Mouse (Mus musculus): ENCODE measurements at regions not wholly inside any gene's neighbourhood (a gene's known extent, or its start where the extent isn't known, plus 50 kb on each side); places are given as distances from the start of the nearest gene placed in this dataset.

GRCm38 (mm10) chr5:39094875-39095274 is 218.3 kb upstream of the Clnk start:
- H3K36me3 ChIP-seq (ENCODE audit: control insufficient read depth, insufficient read depth, low read length): no peaks in the 10 kb centered on the region
- H3K9ac ChIP-seq (ENCODE audit: low read depth, low read length): no peak overlapping the region
- H3K27me3 ChIP-seq (ENCODE audit: control insufficient read depth, insufficient read depth, low read length): no peaks in the 10 kb centered on the region
- H3K4me2 ChIP-seq: no peak overlapping the region
- no peak for ATAC-seq (replicated peaks; ENCODE audit: insufficient number of reproducible peaks, low FRiP score, low TSS enrichment)
- WGBS (ENCODE audit: insufficient replicate concordance): 73% methylated on average over 3 of the region's 3 CpGs
- no peaks in the 10 kb centered on the region for H3K4me1 ChIP-seq (ENCODE audit: control insufficient read depth, insufficient read depth, low read length)
- no peak overlapping the region for H3K27ac ChIP-seq (ENCODE audit: low read depth, low read length)
- H3K4me3 ChIP-seq (ENCODE audit: low read depth, low read length): no peak overlapping the region
- no peaks in the 10 kb centered on the region for H3K9me3 ChIP-seq (replicated peaks; ENCODE audit: control insufficient read depth, low read length)

- no peak for ATAC-seq (replicated peaks; ENCODE audit: insufficient number of reproducible peaks, low FRiP score, low TSS enrichment)
- Histone ChIP-seq H3K9ac (ENCODE audit: low read depth, low read length) (no peak overlapping the region), H3K4me3 (ENCODE audit: low read depth, low read length) (no peak overlapping the region), H3K4me2 (no peak overlapping the region), H3K4me1 (ENCODE audit: control insufficient read depth, insufficient read depth, low read length) (no peaks in the 10 kb centered on the region), H3K27ac (ENCODE audit: low read depth, low read length) (no peak overlapping the region), H3K9me3 (replicated peaks; ENCODE audit: control insufficient read depth, low read length) (no peaks in the 10 kb centered on the region), H3K27me3 (ENCODE audit: control insufficient read depth, insufficient read depth, low read length) (no peaks in the 10 kb centered on the region), H3K36me3 (ENCODE audit: control insufficient read depth, insufficient read depth, low read length) (no peaks in the 10 kb centered on the region)
- WGBS (ENCODE audit: insufficient replicate concordance): 55% methylated on average over 11 of the region's 11 CpGs
These were observed 200.1 kb upstream of the Clnk start for GRCm38 (mm10) chr5:39076555-39077178.

- H3K4me2 ChIP-seq: no peak overlapping the region
- no peaks in the 10 kb centered on the region for H3K36me3 ChIP-seq (ENCODE audit: control insufficient read depth, insufficient read depth, low read length)
- H3K27me3 ChIP-seq (ENCODE audit: control insufficient read depth, insufficient read depth, low read length): no peaks in the 10 kb centered on the region
- no peaks in the 10 kb centered on the region for H3K4me1 ChIP-seq (ENCODE audit: control insufficient read depth, insufficient read depth, low read length)
- no peak overlapping the region for H3K9ac ChIP-seq (ENCODE audit: low read depth, low read length)
- H3K9me3 ChIP-seq (replicated peaks; ENCODE audit: control insufficient read depth, low read length): no peaks in the 10 kb centered on the region
- 67% methylated on average over 3 of the region's 3 CpGs for WGBS (ENCODE audit: insufficient replicate concordance)
- no peak overlapping the region for H3K27ac ChIP-seq (ENCODE audit: low read depth, low read length)
- no peak overlapping the region for H3K4me3 ChIP-seq (ENCODE audit: low read depth, low read length)
- no peak for ATAC-seq (replicated peaks; ENCODE audit: insufficient number of reproducible peaks, low FRiP score, low TSS enrichment)
These were observed 193.1 kb upstream of the Clnk start for GRCm38 (mm10) chr5:39069683-39070082.

- no peak overlapping the region for H3K4me2 ChIP-seq
- no peaks in the 10 kb centered on the region for H3K9me3 ChIP-seq (replicated peaks; ENCODE audit: control insufficient read depth, low read length)
- no peak overlapping the region for H3K9ac ChIP-seq (ENCODE audit: low read depth, low read length)
- H3K4me1 ChIP-seq (ENCODE audit: control insufficient read depth, insufficient read depth, low read length): no peaks in the 10 kb centered on the region
- H3K4me3 ChIP-seq (ENCODE audit: low read depth, low read length): no peak overlapping the region
- WGBS (ENCODE audit: insufficient replicate concordance): 62% methylated on average over 3 of the region's 3 CpGs
- no peak for ATAC-seq (replicated peaks; ENCODE audit: insufficient number of reproducible peaks, low FRiP score, low TSS enrichment)
- H3K27me3 ChIP-seq (ENCODE audit: control insufficient read depth, insufficient read depth, low read length): no peaks in the 10 kb centered on the region
- no peak overlapping the region for H3K27ac ChIP-seq (ENCODE audit: low read depth, low read length)
- no peaks in the 10 kb centered on the region for H3K36me3 ChIP-seq (ENCODE audit: control insufficient read depth, insufficient read depth, low read length)
These were observed 186.4 kb upstream of the Clnk start for GRCm38 (mm10) chr5:39063061-39063460.

- H3K4me1 ChIP-seq (ENCODE audit: control insufficient read depth, insufficient read depth, low read length): no peaks in the 10 kb centered on the region
- no peaks in the 10 kb centered on the region for H3K27me3 ChIP-seq (ENCODE audit: control insufficient read depth, insufficient read depth, low read length)
- no peaks in the 10 kb centered on the region for H3K36me3 ChIP-seq (ENCODE audit: control insufficient read depth, insufficient read depth, low read length)
- no peak overlapping the region for H3K9ac ChIP-seq (ENCODE audit: low read depth, low read length)
- no peak overlapping the region for H3K4me3 ChIP-seq (ENCODE audit: low read depth, low read length)
- WGBS (ENCODE audit: insufficient replicate concordance): 76% methylated on average over 8 of the region's 8 CpGs
- no peaks in the 10 kb centered on the region for H3K9me3 ChIP-seq (replicated peaks; ENCODE audit: control insufficient read depth, low read length)
- no peak for ATAC-seq (replicated peaks; ENCODE audit: insufficient number of reproducible peaks, low FRiP score, low TSS enrichment)
- H3K4me2 ChIP-seq: no peak overlapping the region
- no peak overlapping the region for H3K27ac ChIP-seq (ENCODE audit: low read depth, low read length)
These were observed 176.1 kb upstream of the Clnk start for GRCm38 (mm10) chr5:39052490-39053250.

GRCm38 (mm10) chr5:39050512-39050911 is 173.9 kb upstream of the Clnk start:
- H3K27ac ChIP-seq (ENCODE audit: low read depth, low read length): no peak overlapping the region
- no peaks in the 10 kb centered on the region for H3K27me3 ChIP-seq (ENCODE audit: control insufficient read depth, insufficient read depth, low read length)
- H3K9ac ChIP-seq (ENCODE audit: low read depth, low read length): no peak overlapping the region
- H3K4me2 ChIP-seq: no peak overlapping the region
- no peaks in the 10 kb centered on the region for H3K4me1 ChIP-seq (ENCODE audit: control insufficient read depth, insufficient read depth, low read length)
- WGBS (ENCODE audit: insufficient replicate concordance): 77% methylated on average over 3 of the region's 3 CpGs
- no peak for ATAC-seq (replicated peaks; ENCODE audit: insufficient number of reproducible peaks, low FRiP score, low TSS enrichment)
- no peak overlapping the region for H3K4me3 ChIP-seq (ENCODE audit: low read depth, low read length)
- H3K9me3 ChIP-seq (replicated peaks; ENCODE audit: control insufficient read depth, low read length): no peaks in the 10 kb centered on the region
- H3K36me3 ChIP-seq (ENCODE audit: control insufficient read depth, insufficient read depth, low read length): no peaks in the 10 kb centered on the region

- Histone ChIP-seq H3K9me3 (replicated peaks; ENCODE audit: control insufficient read depth, low read length) (no peaks in the 10 kb centered on the region), H3K27ac (ENCODE audit: low read depth, low read length) (no peak overlapping the region), H3K9ac (ENCODE audit: low read depth, low read length) (no peak overlapping the region), H3K36me3 (ENCODE audit: control insufficient read depth, insufficient read depth, low read length) (no peaks in the 10 kb centered on the region), H3K27me3 (ENCODE audit: control insufficient read depth, insufficient read depth, low read length) (no peaks in the 10 kb centered on the region), H3K4me3 (ENCODE audit: low read depth, low read length) (no peak overlapping the region), H3K4me1 (ENCODE audit: control insufficient read depth, insufficient read depth, low read length) (no peaks in the 10 kb centered on the region), H3K4me2 (no peak overlapping the region)
- ATAC-seq (replicated peaks; ENCODE audit: insufficient number of reproducible peaks, low FRiP score, low TSS enrichment): no peak
- 63% methylated on average over 2 of the region's 2 CpGs for WGBS (ENCODE audit: insufficient replicate concordance)
These were observed 172.5 kb upstream of the Clnk start for GRCm38 (mm10) chr5:39049141-39049540.

GRCm38 (mm10) chr5:39040467-39040866 is 163.9 kb upstream of the Clnk start:
- Histone ChIP-seq H3K4me3 (ENCODE audit: low read depth, low read length) (no peak overlapping the region), H3K36me3 (ENCODE audit: control insufficient read depth, insufficient read depth, low read length) (no peaks in the 10 kb centered on the region), H3K9me3 (replicated peaks; ENCODE audit: control insufficient read depth, low read length) (no peaks in the 10 kb centered on the region), H3K4me1 (ENCODE audit: control insufficient read depth, insufficient read depth, low read length) (no peaks in the 10 kb centered on the region), H3K27ac (ENCODE audit: low read depth, low read length) (no peak overlapping the region), H3K4me2 (no peak overlapping the region), H3K9ac (ENCODE audit: low read depth, low read length) (no peak overlapping the region), H3K27me3 (ENCODE audit: control insufficient read depth, insufficient read depth, low read length) (no peaks in the 10 kb centered on the region)
- 81% methylated on average over 2 of the region's 2 CpGs for WGBS (ENCODE audit: insufficient replicate concordance)
- ATAC-seq (replicated peaks; ENCODE audit: insufficient number of reproducible peaks, low FRiP score, low TSS enrichment): no peak

- ATAC-seq (replicated peaks; ENCODE audit: insufficient number of reproducible peaks, low FRiP score, low TSS enrichment): no peak
- Histone ChIP-seq H3K9ac (ENCODE audit: low read depth, low read length) (no peak overlapping the region), H3K4me1 (ENCODE audit: control insufficient read depth, insufficient read depth, low read length) (no peaks in the 10 kb centered on the region), H3K36me3 (ENCODE audit: control insufficient read depth, insufficient read depth, low read length) (no peaks in the 10 kb centered on the region), H3K4me2 (no peak overlapping the region), H3K9me3 (replicated peaks; ENCODE audit: control insufficient read depth, low read length) (no peaks in the 10 kb centered on the region), H3K27ac (ENCODE audit: low read depth, low read length) (no peak overlapping the region), H3K27me3 (ENCODE audit: control insufficient read depth, insufficient read depth, low read length) (no peaks in the 10 kb centered on the region), H3K4me3 (ENCODE audit: low read depth, low read length) (no peak overlapping the region)
- 72% methylated on average over 4 of the region's 4 CpGs for WGBS (ENCODE audit: insufficient replicate concordance)
These were observed 146.6 kb upstream of the Clnk start for GRCm38 (mm10) chr5:39023241-39023640.
